Mouse (Mus musculus) lung, embryonic 14.5 days (tissue): ENCODE results near the gene Dgkg. TPM values are rescaled to one million over a fixed set of nuclear protein-coding genes. Genes with fewer than 3 reads are reported as not detected.

Source experiments
- ATAC-seq: fragments of 200-750 bp; cut with Nextera tagmentation; 2 replicates; pipeline ENCODE4 v1.8.0; 2017; ENCODE audit warnings: mild to moderate bottlenecking, moderate TSS enrichment, moderate library complexity; ENCODE audit not compliant: insufficient read depth
- DNase-seq: peaks from one replicate; pipeline ENCODE4 v3.0.0-alpha.2; 2015
- H3K27ac ChIP-seq: fragments of 300-500 bp; sonication (generic); 2 replicates; pipeline ENCODE4 v1.5.1; 2014; ENCODE audit warnings: low read depth, mild to moderate bottlenecking, moderate library complexity
- H3K27me3 ChIP-seq: fragments of 300-500 bp; sonication (generic); 2 replicates; pipeline ENCODE4 v1.6.1; 2014; ENCODE audit warnings: low read length, control low read depth; ENCODE audit not compliant: insufficient read depth
- H3K36me3 ChIP-seq: fragments of 300-500 bp; sonication (generic); 2 replicates; pipeline ENCODE4 v1.6.1; 2014; ENCODE audit warnings: control low read depth; ENCODE audit not compliant: insufficient read depth
- H3K4me1 ChIP-seq: fragments of 300-500 bp; sonication (generic); 2 replicates; pipeline ENCODE4 v1.6.1; 2014; ENCODE audit warnings: antibody characterized with exemption, control low read depth; ENCODE audit not compliant: insufficient read depth
- H3K4me2 ChIP-seq: fragments of 300-500 bp; sonication (generic); 2 replicates; pipeline ENCODE4 v1.6.1; 2014; ENCODE audit warnings: mild to moderate bottlenecking
- H3K4me3 ChIP-seq: fragments of 300-500 bp; sonication (generic); 2 replicates; pipeline ENCODE4 v1.5.1; 2014; ENCODE audit warnings: low read depth, low read length
- H3K9ac ChIP-seq: fragments of 300-500 bp; sonication (generic); 2 replicates; pipeline ENCODE4 v1.6.1; 2014
- H3K9me3 ChIP-seq: fragments of 300-500 bp; sonication (generic); 2 replicates; pipeline ENCODE4 v1.6.1; 2016; ENCODE audit warnings: low read depth, low read length, control low read depth
- CTCF ChIP-seq: IDR thresholded peaks from 2 replicates; pipeline ENCODE4 v1.5.1; 2016; ENCODE audit warnings: antibody characterized with exemption, low read depth
- WGBS: fragments of 180-500 bp; shearing (Covaris S2); extraction: QIAGEN DNeasy Blood & Tissue Kit; methylation state at CpG from one replicate; pipeline ENCODE4 v1.1.7; 2014; 5-methylcytosine and 5-hydroxymethylcytosine counted together
- polyA plus RNA-seq: library from polyadenylated mRNA; unstranded; fragments of >200 nt; fragmentation: Nextera tagmentation; extraction: Ambion mirVana; gene quantifications from 2 replicates; pipeline ENCODE4 v1.2.1, GENCODE M21; 2014

Dgkg gene
- polyA plus RNA-seq, 1 experiment from 2014 or later: 0.49 TPM

- no peak overlapping the region for H3K9ac ChIP-seq
- DNase-seq (no peak), ATAC-seq (no peak)
- H3K27me3 ChIP-seq: no peaks in the 10 kb centered on the region
- peaks cover 22% of the 10 kb centered on the region; the same call in 1 of the 2 replicates for H3K4me1 ChIP-seq
- no peak overlapping the region for H3K4me2 ChIP-seq
- no peak overlapping the region for H3K4me3 ChIP-seq
- no peak overlapping the region for H3K27ac ChIP-seq
- 76% methylated on average over 5 of the region's 5 CpGs for WGBS
- no peak for TF ChIP-seq CTCF
- no peaks in the 10 kb centered on the region for H3K36me3 ChIP-seq
- no peaks in the 10 kb centered on the region for H3K9me3 ChIP-seq
These were observed 156.5 kb downstream of the Dgkg start for GRCm38 (mm10) chr16:22500561-22500960.

DNA sequence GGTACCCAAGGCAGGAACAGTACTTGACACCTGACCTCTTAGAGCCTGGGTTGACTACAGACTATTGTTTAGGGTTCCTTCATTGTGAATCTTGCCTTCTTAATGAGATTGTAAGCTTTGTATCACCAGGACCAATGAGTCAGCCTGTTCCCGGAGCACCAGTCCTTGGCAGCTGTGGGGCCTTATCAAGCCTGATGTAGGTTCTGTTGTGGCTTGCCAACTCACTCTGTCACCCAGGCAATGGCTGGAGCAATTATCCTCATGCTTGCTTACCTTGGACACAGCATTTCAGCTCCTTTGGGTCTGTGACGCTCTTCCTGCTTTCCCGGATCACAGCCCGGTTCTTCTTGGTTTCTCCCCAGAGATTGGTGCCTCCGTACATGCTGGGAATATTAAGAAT lies 157.1 kb downstream of the Dgkg start:
- TF ChIP-seq CTCF: no peak
- H3K4me2 ChIP-seq: no peak overlapping the region
- DNase-seq (no peak), ATAC-seq (no peak)
- H3K27me3 ChIP-seq: no peaks in the 10 kb centered on the region
- no peaks in the 10 kb centered on the region for H3K36me3 ChIP-seq
- H3K4me3 ChIP-seq: no peak overlapping the region
- H3K27ac ChIP-seq: no peak overlapping the region
- H3K9ac ChIP-seq: no peak overlapping the region
- H3K4me1 ChIP-seq: peaks cover 21% of the 10 kb centered on the region; the same call in 1 of the 2 replicates
- no peaks in the 10 kb centered on the region for H3K9me3 ChIP-seq
- WGBS: 91% methylated on average over 5 of the region's 5 CpGs

- Histone ChIP-seq H3K27me3 (no peaks in the 10 kb centered on the region), H3K36me3 (no peaks in the 10 kb centered on the region), H3K9ac (no peak overlapping the region), H3K27ac (no peak overlapping the region), H3K4me1 (peaks cover 24% of the 10 kb centered on the region; the same call in 1 of the 2 replicates), H3K4me2 (no peak overlapping the region), H3K9me3 (no peaks in the 10 kb centered on the region), H3K4me3 (no peak overlapping the region)
- ATAC-seq (no peak), DNase-seq (no peak)
- TF ChIP-seq CTCF: no peak
- WGBS: 82% methylated on average over 3 of the region's 3 CpGs
These were observed 157.6 kb downstream of the Dgkg start for GRCm38 (mm10) chr16:22499447-22499846.

DNA sequence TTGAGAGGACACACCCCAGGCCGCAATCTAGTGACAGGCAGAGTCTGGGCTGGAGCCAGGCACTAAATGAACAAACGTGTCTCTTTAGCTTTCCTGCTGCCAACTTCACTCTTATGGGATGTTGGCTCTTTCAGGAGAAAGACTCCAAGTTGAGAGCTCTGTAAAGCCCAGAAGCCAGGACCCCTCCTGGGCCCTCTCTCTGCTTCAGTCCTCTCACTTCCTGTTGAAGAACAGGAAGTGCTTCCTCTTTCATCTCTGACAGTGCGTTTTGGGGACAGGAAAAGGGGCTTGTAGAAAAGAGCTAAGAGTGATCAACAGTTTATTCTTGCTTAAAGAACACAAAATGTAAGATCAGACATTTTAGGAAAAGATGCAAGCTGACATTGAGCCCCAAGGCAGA lies 159.0 kb downstream of the Dgkg start:
- 43% methylated on average over 3 of the region's 3 CpGs for WGBS
- no peak for DNase-seq
- H3K4me1 ChIP-seq: peaks cover 18% of the 10 kb centered on the region; the same call in 1 of the 2 replicates
- no peaks in the 10 kb centered on the region for H3K9me3 ChIP-seq
- no peak overlapping the region for H3K27ac ChIP-seq
- H3K4me2 ChIP-seq: no peak overlapping the region
- no peak overlapping the region for H3K9ac ChIP-seq
- no peaks in the 10 kb centered on the region for H3K36me3 ChIP-seq
- no peak for ATAC-seq
- TF ChIP-seq CTCF: no peak
- no peaks in the 10 kb centered on the region for H3K27me3 ChIP-seq
- H3K4me3 ChIP-seq: no peak overlapping the region

DNA sequence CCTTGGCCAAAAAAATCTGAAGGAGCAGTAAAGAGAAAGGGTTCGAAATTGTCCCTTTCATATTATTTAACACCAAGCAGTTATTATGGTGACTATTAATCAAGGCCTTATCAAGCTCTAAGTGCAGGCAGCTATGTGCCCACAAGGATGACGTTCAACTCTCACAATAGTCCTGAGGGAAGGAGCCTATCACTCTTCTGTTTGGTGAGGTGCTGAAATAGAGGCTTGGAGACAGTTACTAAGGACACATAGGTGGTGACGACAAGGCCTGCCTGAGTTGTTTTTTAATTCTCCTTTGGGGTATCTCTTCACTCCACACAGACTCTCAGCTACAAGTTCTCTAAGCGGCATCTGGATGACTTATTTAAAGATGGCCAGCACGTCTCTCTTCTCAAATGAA lies 161.8 kb downstream of the Dgkg start:
- no peak; the same call in 1 of the 2 replicates for ATAC-seq
- no peak overlapping the region for H3K27ac ChIP-seq

GRCm38 (mm10) chr16:22494815-22495214 lies 162.2 kb downstream of the Dgkg start:
- Histone ChIP-seq H3K4me1 (peaks cover 20% of the 10 kb centered on the region; the same call in 1 of the 2 replicates), H3K4me3 (no peak overlapping the region), H3K36me3 (no peaks in the 10 kb centered on the region), H3K27ac (no peak overlapping the region), H3K9ac (no peak overlapping the region), H3K9me3 (no peaks in the 10 kb centered on the region), H3K27me3 (no peaks in the 10 kb centered on the region), H3K4me2 (no peak overlapping the region)
- TF ChIP-seq CTCF: no peak
- ATAC-seq (peak; percentile 74; the same call in 1 of the 2 replicates), DNase-seq (peak; percentile 91)
- WGBS: 29% methylated on average over 5 of the region's 5 CpGs

More for the DNA sequence above, 161.8 kb downstream of the Dgkg start:
- Histone ChIP-seq H3K27me3 (no peaks in the 10 kb centered on the region), H3K4me2 (no peak overlapping the region), H3K9ac (no peak overlapping the region), H3K4me1 (peaks cover 20% of the 10 kb centered on the region; the same call in 1 of the 2 replicates), H3K36me3 (no peaks in the 10 kb centered on the region), H3K4me3 (no peak overlapping the region), H3K9me3 (no peaks in the 10 kb centered on the region)
- TF ChIP-seq CTCF: no peak
- WGBS: 44% methylated on average over 5 of the region's 5 CpGs
- DNase-seq: no peak

DNA sequence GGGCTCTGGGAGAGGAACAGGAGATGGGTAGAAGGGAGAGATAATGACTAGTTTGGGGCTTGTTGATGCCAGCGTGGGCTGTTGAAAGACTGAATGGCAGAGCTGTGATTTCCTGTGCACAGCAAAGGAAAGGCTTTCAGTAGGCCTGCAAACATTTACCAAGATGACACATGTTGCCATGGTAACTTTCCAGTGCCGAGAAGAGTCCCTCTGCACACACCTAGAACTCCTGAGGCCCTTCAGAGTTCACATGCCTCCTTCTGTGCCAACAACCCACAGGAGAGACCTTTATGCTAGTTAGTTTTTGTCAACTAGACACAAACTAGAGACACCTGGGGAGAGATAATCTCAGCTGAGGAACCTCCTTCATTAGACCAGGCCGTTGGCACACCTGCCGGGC lies 163.6 kb downstream of the Dgkg start:
- Histone ChIP-seq H3K36me3 (no peaks in the 10 kb centered on the region), H3K27ac (no peak overlapping the region), H3K27me3 (no peaks in the 10 kb centered on the region), H3K4me2 (no peak overlapping the region), H3K4me1 (peaks cover 20% of the 10 kb centered on the region; the same call in 1 of the 2 replicates), H3K9me3 (no peaks in the 10 kb centered on the region), H3K4me3 (no peak overlapping the region), H3K9ac (no peak overlapping the region)
- TF ChIP-seq CTCF: no peak
- 56% methylated on average over 4 of the region's 4 CpGs for WGBS
- DNase-seq (no peak), ATAC-seq (no peak)
